ENCODE assay signal across 9 mouse cellular contexts in the genomic region with DNA sequence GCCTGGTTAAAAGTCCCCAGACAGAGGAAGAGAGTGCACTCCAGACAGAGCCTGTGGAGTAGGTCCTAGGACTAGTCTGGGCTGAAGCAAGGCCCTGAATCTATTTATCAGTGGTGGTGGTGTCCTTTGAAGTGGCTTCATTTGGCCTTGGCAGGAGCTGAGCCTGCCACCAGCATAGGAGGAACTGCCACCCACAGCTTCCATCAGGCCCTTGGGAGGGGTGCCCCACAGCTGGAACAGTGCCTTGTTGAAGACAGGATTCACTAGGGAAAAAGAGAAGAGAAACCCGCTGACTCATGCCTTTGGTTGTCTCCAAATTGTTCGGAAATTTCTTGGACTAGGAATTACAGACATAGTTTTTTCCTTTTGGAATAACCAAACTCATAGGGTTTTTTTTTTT.
DNase-seq lines count a peak whose midpoint lies in the region; ATAC-seq and TF ChIP-seq lines count a peak whose summit lies in the region.
"Had no signal": no experiment of that assay in that cellular context is flagged by ENCODE, and none has a peak within 500 bp of the region (broad histone marks: within the 10 kb centered on the region; RNA-seq: fewer than 3 reads in every experiment).

No protein-coding gene starts in this region.

- no peak for TF ChIP-seq POLR2A in myocyte (IDR thresholded peaks at IDR 0.05; ENCODE audit: insufficient read length, low read depth)

- peak; percentile 71 for ATAC-seq in granulocyte monocyte progenitor cell, adult 5-6 weeks (replicated peaks; ENCODE audit: poor library complexity, severe bottlenecking)
- no peak for ATAC-seq in inflammation-experienced regulatory T-cells, adult 6 months
- ATAC-seq: forebrain, embryonic 14.5 days had no signal

- no peaks in the 10 kb centered on the region for H3K79me2 ChIP-seq in myocyte (ENCODE audit: control insufficient read depth, insufficient read depth)

- H3K36me3 ChIP-seq in myocyte (ENCODE audit: control insufficient read depth, insufficient read depth), result no peaks in the 10 kb centered on the region

- DNase-seq in right cerebral cortex, postnatal 25 days, result peak; percentile 6
- DNase-seq in right cerebral cortex, adult 18-20 months, result no peak
- DNase-seq in adrenal gland, postnatal 14 days, result peak; percentile 77
- DNase-seq in natural killer cell, adult 2 months (ENCODE audit: low spot score in 2 of 2), result no peak
- DNase-seq: cerebellum, adult 8-10 months had no signal

- no peaks in the 10 kb centered on the region for H3K27me3 ChIP-seq in myocyte (ENCODE audit: control insufficient read depth, insufficient read depth, insufficient read length)

- H3K4me2 ChIP-seq in myocyte (ENCODE audit: low read depth), result peak overlapping the region; percentile 19

- H3K4me3 ChIP-seq in myocyte, result no peak overlapping the region

- no peak overlapping the region for H3ac ChIP-seq in myocyte (ENCODE audit: control insufficient read depth, insufficient read length)

TF ChIP-seq in myocyte, 11 proteins besides CTCF, POLR2A, EP300 and RAD21:
- TF ChIP-seq E2F4 (IDR thresholded peaks at IDR 0.05; ENCODE audit: insufficient read depth), result no peak
- TF ChIP-seq SRF (IDR thresholded peaks at IDR 0.05; ENCODE audit: control insufficient read depth, insufficient read length, low read depth), result no peak
- no peak for TF ChIP-seq USF1 (IDR thresholded peaks at IDR 0.05; ENCODE audit: low read depth)
- no peak for TF ChIP-seq TCF12 (IDR thresholded peaks at IDR 0.05; ENCODE audit: insufficient read depth, poor library complexity, severe bottlenecking)
- no peak for TF ChIP-seq TCF3 (IDR thresholded peaks at IDR 0.05; ENCODE audit: insufficient read length, low read depth)
- no peak for TF ChIP-seq MAX (IDR thresholded peaks at IDR 0.05; ENCODE audit: low read depth)
- TF ChIP-seq REST (IDR thresholded peaks at IDR 0.05; ENCODE audit: insufficient read depth, insufficient read length), result no peak
- peak in 1 of 3 experiments; percentile 5 for TF ChIP-seq MYOD1 (IDR thresholded peaks at IDR 0.05; ENCODE audit: control insufficient read depth in 1 of 3, insufficient read length in 2 of 3, low read depth in 2 of 3)

Comparison
In these comparisons a context has a peak if more than half of its experiments do, and no peak if none do; other contexts are left out.
1. DNase-seq: peak in right cerebral cortex, postnatal 25 days (single experiment) and adrenal gland, postnatal 14 days (single experiment); none in right cerebral cortex, adult 18-20 months (single experiment) and natural killer cell, adult 2 months (0 of 2).